Mouse (Mus musculus) urinary bladder, adult 18-20 months (tissue): ENCODE data around the gene Rnase13.

Experiments
- DNase-seq, 2 experiments: peaks; one replicate each; pipeline ENCODE4 v3.0.0; 2022; ENCODE audit warnings: low spot score in 2 of 2, mixed read lengths in 2 of 2

Gene Rnase13

DNA sequence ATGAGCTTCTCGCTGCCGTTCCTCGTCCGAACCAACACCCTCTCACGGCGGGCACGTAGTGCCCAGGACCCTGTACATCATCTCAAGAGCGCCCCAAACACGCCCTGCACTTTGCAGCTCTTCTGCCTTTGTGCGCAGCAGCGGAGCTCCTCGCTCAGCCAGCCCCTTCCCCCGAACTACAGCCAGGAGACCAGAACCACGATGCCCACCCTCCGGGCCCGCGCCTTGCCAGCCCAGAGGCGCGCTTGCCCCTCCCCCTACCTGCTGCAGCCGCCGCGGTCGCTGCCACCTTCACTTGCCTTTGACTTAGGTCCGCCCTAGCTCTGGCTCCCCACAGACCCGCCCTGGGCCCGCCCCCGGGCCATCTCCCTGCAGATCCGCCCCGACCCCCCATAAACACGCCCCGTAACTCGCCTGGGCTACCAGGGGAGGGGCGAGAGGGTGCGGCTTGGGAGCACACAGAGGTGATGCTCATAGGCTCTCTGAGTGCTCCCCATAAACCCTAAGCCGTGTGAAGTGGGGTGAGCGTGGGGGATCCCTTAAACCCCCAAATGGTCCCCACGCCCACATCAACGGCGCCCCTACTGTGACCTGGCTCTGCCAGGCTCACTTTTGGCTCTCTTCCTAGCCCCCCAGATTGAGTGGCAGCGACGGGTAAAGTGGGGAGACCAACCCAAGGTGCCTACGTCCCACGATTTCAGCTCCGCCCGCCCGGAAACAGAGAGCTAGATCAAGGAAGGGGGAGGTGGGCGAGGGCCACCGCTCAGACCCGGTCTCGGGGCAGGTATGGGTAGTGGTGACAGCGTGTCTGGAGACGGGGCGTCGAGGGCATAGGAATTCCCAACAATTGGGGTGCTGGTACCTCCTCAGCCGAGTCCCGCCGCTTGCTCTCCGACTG is 9.3 kb downstream of the Rnase13 start:
- DNase-seq = peak; percentile 84 to 91

DNA sequence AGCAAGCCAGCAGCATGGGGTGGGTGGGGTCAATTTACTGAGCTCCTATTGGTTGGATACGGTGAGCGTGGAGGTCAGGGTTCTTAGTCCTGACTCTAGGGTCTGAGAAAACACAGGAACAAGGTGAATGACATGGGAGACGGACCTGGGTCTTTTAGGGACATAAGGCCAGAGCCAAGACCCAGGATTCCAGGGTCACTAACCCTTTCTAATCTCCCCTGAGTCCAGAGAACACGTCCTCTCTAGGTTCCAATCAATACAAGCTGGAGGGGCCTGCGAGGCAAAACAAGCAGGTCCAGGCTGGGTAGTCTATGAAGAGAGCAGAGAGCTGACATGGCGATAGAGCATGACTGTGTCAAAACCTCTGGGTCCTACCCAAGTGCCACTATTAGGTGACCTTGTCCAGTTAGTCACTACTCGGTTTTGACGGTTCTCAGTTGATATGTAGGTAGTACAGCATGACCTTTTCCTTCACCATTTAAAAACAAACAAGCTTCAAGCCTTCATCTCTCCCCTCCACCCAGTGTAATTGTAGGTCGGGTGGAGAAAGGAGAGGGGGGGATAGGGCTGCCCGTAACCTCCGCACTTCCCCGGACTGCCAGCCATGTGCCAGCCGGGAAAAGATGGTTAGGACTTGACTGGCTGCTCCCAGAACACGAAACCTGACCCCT is 10.0 kb downstream of the Rnase13 start:
- no peak for DNase-seq

DNA sequence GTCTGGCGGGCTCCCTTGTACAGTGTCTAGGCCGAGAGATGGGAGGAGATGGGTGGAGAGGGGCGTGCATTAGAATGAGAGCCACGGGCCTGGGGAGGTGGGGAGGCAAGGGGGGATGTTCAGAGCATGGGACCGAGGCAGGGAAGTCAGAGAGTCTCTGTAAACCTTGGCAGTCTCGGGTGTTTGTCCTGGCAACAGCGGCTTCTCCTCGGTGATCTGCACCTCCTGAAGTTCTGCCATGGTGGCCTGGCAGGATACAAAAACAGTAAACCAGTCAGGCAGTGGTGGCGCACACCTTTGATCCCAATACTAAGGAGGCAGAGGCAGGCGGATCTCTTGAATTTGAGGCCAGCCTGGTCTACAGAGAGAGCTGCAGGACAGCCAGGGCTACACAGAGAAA is 11.3 kb downstream of the Rnase13 start:
- no peak for DNase-seq

DNA sequence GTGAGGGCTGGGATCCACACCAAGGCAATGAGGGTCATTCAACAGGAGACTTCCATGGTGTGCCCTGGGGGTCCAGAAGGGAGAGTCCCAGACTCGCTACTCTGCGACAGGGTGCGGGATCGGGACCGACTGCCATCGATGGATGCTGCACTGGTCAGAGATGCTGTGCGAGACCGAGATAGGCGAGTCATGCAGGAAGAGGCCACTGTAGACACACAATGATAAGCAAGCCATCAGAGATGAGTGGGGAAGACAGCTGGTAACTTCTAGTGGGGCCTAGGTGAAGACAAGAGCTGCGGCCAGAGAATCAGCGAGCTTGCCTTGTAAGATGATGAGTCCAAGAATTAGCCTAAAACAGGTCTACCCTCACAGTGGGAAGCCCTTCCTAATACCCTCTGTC is 16.5 kb downstream of the Rnase13 start:
- no peak for DNase-seq

DNA sequence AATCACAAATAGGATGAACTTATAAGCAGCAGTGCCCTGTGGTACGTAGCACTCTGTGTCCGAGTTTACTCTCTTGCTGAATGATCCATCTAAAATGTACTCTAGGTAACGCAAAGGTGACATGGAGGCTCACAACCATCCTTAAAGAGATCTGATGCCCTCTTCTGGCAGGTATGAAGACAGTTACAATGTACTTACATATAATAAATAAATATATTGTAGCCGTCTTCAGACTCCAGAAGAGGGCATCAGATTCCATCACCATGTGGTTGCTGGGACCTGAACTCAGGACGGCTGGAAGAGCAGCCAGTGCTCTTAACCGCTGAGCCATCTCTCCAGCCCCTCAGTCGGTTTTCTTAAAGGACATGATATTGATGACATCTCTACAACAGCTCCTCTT is 17.9 kb downstream of the Rnase13 start:
- no peak for DNase-seq

DNA sequence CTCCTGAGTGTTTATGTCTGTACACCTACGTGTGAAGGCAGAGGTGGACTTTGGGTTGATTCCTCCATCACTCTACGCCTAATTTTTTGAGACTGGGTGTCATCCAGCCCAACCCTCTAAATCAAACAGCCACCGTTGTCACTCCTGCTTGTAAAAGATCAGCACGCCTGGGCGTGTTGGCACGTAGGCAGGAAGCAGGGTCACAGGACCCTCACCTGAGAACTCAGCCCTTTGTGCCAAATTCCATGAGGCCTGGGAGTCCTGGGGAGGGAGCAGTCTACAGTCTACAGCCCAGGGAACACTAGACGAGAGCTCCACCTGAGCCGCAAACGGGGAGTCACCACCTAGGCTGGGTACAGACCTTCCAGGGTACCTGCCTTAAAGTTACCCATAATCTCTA is 18.8 kb downstream of the Rnase13 start:
- DNase-seq = peak in 1 of 2 experiments; percentile 25

DNA sequence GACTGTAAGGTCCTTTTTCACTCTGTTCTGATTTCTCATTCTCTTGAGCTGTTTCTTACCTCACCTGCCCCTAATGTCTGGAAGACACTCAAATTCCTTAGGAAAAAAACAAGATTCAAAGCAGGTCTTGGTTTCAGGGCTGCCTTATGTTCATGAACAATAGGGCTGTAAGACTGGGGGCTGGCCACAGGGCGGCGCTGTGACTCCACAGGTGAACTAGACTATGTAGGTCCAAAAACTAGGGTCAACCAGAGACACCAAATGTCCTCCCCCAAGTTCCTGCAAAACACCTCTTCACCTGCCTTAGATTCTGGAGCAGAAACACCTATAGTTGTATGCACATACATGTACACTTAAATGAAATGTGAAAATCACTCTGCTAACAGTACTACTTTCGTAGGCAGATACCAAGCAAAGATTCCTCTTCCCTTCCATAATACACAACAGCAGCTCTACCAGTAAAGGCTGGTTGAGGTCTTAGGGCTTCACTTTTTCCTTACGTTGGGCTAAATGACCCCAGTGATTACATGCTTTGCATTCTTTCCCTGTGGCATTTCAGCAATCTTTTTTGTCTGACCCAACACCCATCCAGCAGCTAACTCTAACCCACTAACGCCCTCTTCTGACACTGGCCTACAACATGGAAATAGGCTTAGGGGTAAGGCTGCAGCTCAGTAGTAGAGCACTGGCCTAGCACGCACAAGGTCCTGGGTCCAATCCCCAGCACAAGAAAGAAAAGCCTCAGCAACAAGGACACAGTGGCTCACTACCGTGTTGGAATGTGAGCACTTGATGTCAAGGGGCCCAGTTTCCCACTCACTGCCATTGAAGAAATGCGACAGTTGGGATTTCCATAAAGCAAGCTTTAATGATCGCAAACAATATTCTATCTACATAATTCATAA is 19.5 kb downstream of the Rnase13 start:
- peak; percentile 59 to 66 for DNase-seq

DNA sequence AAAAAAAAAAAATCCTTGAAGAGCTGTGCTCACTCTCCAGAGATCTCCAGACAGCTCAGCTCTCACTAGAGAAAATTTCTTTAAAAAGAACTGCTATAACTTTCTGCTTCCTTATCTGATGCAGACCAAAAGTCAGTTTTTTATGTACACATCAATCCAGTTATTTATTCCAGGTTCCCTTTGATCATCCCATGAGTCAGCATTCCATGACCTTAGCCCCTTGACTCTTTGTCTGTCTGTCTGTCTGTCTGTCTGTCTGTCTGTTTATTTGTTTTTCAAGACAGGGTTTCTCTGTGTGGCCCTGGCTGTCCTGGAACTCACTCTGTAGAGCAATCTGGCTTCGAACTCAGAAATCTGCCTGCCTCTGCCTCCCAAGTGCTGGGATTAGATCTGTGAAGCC is 23.2 kb downstream of the Rnase13 start:
- DNase-seq = no peak

DNA sequence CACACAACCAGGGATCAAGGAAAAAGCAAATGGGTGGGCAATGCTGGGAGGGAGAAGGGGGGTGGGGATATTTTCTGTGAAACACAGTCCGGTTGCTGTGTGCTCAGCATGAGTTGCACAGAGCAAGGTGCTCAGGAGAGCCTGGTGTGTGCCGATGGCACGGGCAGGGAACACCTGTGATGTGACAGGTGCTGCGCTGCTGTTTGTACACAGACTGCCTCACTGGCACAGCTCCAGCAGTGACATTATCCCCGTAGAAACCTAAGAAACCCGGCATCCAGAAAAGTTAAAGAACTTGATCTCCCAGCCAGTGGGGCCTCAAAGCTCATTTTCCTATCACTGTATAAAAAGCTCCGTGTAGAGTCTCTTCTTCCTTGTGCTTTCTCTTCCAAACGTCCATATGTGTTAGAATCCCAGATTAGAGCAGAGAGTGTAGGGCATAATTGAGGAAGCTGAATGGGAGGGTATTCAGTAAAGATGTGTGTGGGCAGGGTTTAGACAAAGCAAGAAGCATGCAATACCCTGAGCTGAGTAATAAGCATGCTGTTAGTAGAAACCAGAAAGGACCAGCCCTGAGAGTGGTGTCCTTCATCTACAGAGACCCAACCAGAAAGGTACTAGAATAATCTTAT is 25.9 kb downstream of the Rnase13 start:
- no peak for DNase-seq

DNA sequence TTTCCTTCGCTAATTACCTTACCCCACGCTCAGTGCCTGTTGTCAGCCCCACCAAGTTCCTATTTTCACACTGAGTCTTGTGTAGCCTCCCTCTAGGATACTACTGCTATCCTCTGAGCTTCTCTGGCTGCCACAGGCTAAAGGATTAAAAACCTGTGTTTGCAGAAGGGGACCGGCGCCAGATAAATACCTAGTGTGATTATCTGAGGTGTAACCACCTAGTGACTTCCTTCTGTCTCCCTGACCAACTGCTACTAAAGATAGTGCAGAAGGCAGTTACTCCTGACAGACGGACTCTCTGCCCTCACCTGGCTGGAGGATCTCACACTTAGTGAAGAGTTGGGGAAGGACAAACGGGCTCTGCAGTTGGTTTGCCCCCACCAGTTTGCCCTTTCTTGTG is 26.6 kb downstream of the Rnase13 start:
- no peak for DNase-seq

DNA sequence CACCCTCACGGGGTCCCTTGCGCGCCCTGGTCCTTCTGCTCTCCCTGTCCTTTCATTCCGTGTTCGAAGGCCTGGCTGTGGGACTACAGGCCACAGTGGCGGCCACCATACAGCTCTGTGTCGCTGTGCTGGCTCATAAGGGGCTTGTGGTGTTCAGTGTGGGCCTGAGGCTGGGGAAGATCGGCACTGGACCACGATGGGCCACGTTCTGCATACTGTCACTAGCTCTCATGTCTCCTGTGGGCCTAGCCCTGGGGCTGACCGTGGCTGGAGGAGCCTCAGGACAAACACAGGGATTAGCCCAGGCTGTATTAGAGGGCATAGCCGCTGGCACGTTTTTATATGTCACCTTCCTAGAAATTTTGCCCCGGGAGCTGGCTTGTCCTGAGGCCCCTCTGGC is 27.5 kb downstream of the Rnase13 start:
- no peak for DNase-seq

DNA sequence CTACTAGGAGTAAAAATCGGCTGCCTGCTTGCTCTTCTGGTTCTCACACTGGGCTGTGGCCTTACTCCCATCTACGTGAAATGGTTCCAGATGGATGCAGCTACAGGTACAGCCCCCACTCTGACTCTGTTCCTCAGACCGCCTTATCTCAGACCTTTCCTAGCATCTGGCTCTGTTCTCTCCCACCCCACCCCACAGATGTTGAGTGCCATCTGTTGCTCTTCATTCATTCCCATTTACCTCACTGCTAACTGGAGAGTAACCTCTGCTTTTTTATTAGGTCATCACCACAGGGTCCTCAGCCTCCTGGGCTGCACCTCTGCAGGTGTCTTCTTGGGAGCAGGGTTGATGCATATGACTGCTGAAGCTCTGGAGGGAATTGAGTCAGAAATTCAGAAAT is 28.8 kb downstream of the Rnase13 start:
- DNase-seq = no peak

DNA sequence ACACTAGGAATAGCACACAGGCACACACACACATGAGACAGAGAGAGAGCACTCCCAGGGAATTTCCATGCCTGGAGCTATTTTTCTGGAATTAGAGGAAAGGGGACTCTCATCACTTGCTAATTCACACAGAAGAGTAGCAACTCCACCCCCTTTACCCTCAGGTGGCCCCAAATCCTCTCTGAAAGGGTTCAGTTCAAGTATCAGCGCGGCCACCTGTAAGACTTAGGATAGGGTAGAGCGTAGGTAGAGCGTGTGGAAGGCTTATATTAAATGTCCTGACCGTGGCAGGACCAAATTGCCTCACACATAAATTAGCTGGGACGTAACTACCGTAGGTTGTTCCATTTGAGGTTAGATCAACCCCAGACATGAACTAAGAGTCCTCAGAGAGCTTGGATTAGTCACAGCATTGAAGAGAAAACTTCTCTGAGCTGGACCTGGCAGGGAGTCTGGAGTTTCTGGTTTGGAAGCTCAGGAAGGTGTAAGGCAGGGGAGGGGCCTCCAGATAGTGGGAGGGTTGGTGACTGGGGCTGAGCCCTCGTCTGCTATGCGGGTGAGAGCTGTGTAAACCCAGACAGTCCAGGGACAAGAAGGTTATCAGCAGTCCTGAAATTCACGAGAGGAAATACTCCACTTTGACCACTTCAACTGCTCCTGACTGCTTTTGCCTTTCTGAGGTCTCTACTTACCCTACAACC is 29.3 kb downstream of the Rnase13 start:
- peak in 1 of 2 experiments; percentile 36 for DNase-seq

DNA sequence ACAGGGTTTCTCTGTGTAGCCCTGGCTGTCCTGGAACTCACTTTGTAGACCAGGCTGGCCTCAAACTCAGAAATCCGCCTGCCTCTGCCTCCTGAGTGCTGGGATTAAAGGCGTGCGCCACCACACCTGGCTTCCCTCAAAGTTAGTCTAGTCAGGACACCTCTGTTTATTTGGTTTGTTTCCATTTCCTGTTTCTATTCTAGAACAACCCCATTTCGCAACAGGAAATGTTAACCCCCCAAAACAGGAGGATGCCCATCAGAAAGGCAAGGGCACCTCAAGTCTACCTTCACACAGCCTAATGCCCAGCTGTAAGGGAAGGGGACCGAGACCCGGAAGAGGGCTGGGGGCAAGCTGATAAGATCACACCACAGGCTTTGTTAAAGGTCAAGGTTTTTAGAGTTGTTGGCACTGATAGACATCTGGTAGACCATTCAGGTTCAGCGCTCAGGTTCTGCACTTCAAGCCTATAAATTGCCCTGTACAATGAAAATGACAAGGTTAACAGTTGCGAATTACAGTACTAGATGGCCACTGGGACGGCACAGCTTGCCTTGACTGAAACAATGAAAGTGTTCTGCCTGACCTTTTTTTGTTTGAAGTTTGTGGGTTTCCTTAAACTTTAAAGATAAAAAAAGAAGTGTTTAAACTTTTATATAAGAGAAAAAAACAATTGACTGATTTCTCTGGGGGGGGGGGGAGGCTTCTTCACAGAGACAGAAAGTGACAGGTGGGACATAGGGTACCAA is 30.2 kb downstream of the Rnase13 start, which contains the start of gene Slc39a2:
TSS of gene Slc39a2 (plus strand) at position 699 of the 749 bp plus-strand sequence.
- no peak for DNase-seq

DNA sequence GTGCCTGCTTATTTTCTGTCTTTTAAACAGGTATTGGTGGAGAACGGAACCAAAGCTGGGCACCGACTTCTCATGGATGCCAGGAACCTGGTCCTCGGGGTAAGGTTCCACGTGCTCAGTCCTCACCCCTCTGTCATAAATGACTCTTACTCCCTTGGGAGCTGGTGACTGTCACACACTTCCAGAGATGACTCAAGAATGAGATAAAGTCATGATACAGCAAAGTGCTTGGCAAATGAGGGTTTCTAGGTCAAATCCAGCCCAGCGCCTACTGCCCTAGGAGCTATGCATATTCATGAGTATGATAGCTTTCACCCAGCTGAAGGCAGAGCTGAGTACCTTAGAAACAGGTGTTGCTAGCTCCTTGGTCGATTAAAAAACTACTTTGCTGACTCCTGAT is 32.7 kb downstream of the Rnase13 start:
- no peak for DNase-seq

DNA sequence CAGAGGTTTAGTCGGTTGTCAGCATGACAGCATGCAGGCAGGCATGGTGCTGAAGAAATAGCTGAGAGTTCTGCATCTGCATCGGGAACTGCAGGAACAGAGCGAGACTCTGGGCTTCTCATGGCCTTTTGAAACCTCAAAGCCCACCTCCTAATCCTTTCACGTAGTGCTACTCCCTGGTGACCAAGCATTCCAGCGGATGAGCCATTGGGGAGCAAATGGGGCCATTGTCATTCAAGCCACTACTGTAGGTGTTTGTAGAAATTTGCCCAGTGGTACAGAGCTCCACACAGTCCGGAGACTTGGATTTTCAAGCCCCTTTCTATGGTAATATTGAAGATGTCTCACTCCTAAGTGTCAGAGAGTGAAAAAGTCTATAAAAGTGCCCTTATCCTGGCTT is 36.5 kb downstream of the Rnase13 start:
- DNase-seq = no peak

DNA sequence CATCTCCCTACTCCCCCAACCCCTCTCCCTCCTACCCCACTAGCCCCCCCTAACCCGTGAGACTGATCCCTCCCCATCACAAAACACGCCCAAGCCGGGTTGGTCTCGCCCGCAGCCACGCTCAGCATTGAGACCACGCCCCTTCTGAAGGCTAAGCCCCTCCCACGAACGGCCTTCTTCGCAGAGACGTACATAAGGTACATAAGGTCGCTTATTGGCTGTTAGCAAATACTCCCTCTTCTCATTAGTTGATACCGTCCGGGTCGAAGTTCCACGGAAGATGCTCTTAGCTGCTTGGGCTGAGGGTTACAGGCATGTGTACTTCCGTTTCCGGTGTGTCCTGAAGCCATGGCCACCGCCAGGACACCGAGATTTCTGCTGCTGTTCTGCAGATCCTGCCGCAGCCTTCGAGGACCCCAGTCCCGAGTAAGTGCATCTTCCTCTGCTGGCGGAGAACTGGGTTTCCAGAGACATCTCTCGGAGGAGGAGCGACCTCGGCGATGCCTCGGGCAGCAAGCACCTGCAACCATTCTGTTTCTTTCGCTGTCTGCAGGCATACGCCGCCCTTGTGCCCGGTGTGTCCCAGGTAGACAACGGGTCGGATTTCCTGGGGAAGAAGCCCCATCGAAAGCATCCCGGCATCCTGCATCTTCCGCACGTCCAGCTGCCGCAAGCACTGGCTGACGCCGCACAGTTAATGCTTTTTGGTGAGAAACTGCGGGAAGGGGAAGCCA is 37.8 kb downstream of the Rnase13 start, which contains the start of gene Mettl17:
TSS of gene Mettl17 (plus strand) at position 245 of the 734 bp plus-strand sequence.
- DNase-seq = peak; percentile 82 to 93

DNA sequence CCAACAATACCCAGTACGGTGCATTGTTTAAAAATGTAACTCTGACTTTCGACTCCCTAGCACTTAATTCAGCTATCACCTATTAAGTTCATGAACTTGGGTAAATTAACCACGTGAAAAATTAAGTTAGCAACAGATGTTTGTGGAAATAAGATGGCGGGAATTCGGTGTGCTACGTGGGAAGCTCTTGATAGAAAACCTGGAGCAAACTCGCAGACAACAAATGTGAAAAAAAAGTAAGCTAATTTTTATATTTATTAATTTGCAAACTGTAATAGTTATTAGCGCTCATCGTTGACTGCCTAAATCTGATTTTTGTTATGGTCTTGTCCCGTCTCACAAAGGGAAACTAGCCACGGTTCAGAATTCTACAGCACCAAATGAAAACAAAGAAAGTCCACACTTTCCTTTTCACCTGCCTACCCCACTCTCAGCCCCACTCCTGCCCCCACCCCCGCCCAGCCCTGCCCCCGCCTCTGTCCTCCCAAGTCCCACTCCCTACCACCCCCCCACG is 38.5 kb downstream of the Rnase13 start:
- no peak for DNase-seq

DNA sequence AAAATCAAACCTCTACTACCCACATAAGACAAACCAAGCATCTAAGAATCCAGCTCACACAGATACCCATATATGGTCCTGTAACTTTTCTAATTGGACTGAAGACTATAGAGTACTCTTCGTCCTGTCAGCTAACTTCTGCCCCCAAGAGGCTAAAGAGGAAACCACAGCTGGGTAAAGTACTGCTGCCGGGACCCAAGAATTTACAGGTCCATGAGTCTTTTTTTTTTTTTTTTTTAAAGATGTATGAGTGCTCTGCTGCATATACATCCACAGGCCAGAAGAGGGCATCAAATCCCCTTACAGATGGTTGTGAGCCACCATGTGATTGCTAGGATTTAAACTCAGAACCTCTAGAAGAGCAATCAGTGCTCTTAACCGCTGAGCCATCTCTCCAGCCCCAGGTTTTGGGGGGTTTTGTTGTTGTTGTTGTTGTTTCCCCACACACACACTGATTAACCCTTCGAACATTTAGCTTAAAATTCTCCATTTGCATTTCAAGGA is 39.0 kb downstream of the Rnase13 start:
- DNase-seq = peak in 1 of 2 experiments; percentile 66
